Mouse (Mus musculus) mouse embryonic stem cell (cell line): Measurements from ENCODE around the gene Trim38.
"Not testable (repeated sequence)": the region's sequence is repeated elsewhere in the genome, so short reads cannot be mapped to it uniquely, and the experiment has no call there.

Experiments
- in situ Hi-C, 2 experiments: fragments of 300-500 bp; cut with MboI; formaldehyde crosslinking; loops; 1 replicate in 1 of 2; 3 replicates in 1 of 2; pipeline ENCODE4 v1.14.3; 2019 to 2020; ENCODE audit warnings: low sequenced_read_pairs in 2 of 2, low pct_unique_long_range_greater_than_20kb in 1 of 2, mixed read lengths in 1 of 2; ENCODE audit not compliant: unreplicated experiment in 1 of 2

Trim38 gene

DNA sequence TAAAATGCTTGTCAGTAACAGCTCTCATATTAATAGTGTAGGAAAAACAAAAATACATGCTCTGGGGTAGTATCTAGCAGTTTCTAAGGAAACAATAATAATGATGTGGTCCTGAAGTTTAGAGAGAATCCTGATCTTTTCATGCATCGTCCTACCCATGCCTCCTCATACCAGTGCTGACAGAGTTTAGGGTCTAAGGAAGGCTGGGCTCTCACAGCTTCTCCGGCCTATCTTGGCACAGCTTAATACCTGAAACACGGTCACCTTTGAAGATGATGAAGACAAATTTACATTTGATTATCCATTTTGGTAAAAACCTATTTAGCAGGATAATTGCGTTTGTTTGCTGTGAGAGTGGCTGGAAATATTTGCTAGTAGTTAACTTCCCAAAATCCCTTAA is 25.8 kb upstream of the Trim38 start:
- in situ Hi-C loops: loop anchor here in 1 of 2 experiments (10.0 to 25.0 kb wide), 2 partner anchors 169 to 1707 kb away; partner anchors contain the start of genes Hist1h2ad, Hist1h2ae, Hist1h2ag and Hist1h2ah

DNA sequence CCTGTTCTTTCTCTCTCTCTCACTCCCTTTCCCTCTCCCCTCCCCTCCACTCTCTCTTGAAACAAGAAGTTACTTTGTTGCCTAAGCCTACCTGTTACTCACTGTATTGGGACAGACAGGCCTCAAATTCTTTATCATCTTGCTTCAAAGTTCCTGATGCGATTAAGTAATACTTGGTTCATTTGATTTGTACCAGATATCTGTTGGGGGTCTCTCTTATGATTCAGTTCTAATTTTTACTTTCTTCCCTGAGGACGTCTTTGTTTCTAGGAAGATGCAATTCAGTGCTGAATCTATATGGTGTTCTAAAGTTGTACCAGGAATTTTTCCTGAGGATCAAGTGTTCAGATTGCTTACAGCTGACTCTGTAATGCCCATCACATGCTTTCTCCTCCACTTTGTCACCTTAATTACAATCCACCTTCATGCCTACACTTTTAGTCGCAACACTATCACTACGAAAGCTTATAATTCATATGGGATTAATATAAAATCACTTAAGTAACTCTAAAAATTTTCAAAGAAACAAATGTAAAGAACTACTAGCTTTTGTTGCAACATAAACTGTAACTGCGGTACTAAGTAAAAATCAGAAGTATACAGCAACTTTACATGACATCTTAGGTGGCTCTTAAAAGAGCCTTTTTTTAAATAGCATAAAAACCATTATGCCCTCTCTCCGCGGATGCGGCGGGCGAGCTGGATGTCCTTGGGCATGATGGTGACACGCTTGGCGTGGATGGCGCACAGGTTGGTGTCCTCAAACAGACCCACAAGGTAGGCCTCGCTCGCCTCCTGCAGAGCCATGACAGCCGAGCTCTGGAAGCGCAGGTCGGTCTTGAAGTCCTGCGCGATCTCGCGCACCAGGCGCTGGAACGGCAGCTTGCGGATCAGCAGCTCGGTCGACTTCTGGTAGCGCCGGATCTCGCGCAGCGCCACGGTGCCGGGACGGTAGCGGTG is 25.0 kb upstream of the Trim38 start:
- in situ Hi-C loops: loop anchor here in 1 of 2 experiments (10.0 to 25.0 kb wide), 2 partner anchors 170 to 1707 kb away; partner anchors contain the start of genes Hist1h2ad, Hist1h2ae, Hist1h2ag and Hist1h2ah

DNA sequence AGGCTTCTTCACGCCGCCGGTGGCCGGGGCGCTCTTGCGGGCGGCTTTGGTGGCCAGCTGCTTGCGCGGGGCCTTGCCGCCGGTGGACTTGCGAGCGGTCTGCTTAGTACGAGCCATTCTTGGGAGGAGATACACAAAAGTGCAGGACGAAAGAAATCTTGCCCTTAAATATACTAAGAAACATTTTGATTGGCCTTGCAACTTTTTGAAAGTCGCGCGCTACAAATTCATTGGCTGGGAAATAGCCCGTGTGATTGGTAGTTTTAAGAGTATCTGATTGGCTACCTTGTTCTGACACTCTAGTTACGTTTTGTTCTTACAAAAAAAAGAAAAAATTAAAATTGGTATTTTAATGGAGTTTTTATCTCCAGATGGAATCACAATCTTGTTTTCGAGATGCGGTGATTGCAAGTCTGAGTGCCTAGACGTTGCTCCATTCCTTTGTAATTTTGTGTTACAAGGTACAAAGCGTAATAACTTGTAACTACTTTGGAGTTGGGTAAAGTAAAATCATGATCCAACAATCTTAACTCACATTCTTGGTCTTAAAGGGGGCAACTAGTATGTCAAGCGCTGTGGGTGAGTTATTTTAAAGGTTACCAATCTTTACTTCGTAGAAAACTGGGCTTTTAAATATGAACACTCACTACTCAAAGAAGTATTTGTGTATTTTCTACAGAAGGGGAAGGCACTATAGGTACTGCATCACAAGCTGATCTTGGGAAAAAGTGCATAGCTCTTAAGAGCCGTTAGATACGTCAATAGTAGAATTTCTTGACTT is 24.1 kb upstream of the Trim38 start, which contains the start of gene Hist1h3c:
Hist1h3c (minus strand) TSS at position 222 of the 781 bp plus-strand sequence.
- in situ Hi-C loops: loop anchor here in 1 of 2 experiments (10.0 to 25.0 kb wide), 2 partner anchors 171 to 1708 kb away; partner anchors contain the start of genes Hist1h2ad, Hist1h2ae, Hist1h2ag and Hist1h2ah

DNA sequence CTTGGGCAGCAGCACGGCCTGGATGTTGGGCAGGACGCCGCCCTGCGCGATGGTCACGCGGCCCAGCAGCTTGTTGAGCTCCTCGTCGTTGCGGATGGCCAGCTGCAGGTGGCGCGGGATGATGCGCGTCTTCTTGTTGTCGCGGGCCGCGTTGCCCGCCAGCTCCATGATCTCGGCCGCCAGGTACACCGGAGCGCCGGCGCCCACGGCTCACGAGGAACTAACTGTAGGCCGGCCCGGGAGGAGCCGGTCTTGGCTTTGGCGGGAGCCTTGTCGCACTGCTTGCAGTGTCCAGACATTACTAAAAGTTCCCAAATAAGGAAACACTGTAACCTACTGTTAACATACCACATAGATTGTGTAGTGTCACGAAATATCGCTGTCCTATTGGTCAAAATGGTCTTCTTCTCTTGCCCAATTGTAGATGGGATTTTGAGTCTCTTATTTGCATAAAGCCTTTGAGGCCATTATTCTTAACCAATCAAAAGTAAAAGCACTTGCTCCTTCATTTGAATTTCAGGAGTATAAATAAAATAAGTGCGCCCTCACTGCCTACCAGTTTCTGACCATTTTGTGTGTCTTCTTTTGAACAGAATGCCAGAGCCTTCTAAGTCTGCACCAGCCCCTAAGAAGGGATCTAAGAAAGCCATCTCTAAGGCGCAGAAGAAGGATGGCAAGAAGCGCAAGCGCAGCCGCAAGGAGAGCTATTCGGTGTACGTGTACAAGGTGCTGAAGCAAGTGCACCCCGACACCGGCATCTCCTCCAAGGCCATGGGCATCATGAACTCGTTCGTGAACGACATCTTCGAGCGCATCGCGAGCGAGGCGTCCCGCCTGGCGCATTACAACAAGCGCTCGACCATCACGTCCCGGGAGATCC is 23.3 kb upstream of the Trim38 start, which contains the start of gene Hist1h2bb:
Hist1h2bb (plus strand) TSS at position 534 of the 880 bp plus-strand sequence.
- in situ Hi-C loops: loop anchor here in 1 of 2 experiments (10.0 to 25.0 kb wide), 2 partner anchors 172 to 1709 kb away; partner anchors contain the start of genes Hist1h2ad, Hist1h2ae, Hist1h2ag and Hist1h2ah

DNA sequence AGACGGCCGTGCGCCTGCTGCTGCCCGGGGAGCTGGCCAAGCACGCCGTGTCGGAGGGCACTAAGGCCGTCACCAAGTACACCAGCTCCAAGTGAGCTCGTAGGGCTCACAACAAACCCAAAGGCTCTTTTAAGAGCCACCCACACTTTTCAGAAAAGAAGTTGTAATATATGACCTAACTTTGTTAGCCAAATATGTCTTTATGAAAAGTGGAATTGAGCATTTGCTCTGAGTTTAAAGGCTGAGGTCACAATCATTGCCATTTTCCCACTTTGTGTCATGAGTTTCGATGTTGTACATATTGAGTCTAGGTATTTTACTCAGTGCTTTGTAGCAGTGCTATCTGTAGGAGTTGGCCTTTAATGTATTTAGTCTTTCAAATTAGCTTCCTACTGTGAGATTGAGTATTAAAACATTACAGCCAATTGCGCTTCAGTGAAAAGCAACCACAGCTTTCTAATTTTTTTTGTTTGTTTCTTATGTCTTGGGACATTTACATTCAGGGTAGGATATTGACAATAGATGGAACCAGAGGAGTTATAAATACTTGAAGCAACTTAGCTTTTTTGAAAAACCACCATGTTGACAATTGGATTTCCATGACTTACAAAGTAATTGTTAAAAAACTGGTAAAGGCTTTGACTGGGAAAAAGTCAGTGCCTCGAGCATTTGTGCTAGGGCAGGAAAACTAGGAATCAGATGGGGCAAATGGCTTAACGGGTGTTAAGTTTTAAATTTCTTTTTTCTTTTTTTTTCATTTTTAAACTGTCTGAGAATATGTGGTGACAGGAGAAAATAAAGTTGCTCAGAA is 22.4 kb upstream of the Trim38 start:
- in situ Hi-C loops: loop anchor here in 1 of 2 experiments (10.0 to 25.0 kb wide), 2 partner anchors 172 to 1710 kb away; partner anchors contain the start of genes Hist1h2ad, Hist1h2ae, Hist1h2ag and Hist1h2ah

DNA sequence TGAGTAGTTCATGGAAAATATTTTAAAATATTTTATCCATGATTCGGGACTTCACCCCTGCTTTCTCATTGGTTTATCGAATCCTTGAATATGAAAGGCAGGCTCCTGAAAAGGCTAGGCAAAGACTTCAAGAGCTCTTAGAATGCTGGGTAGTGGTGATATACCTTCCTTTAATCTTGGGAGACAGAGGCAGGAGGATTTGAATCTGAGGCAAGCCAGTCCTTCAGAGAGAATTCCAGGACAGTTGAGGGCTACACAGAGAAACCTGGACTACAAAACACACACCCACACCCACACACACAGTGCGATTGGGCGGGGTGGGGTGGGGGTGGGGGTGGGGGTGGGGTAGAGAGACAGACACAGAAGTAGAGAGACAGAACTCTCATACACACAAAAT is 21.8 kb upstream of the Trim38 start:
- in situ Hi-C loops: loop anchor here in 1 of 2 experiments (10.0 to 25.0 kb wide), 2 partner anchors 173 to 1711 kb away; partner anchors contain the start of genes Hist1h2ad, Hist1h2ae, Hist1h2ag and Hist1h2ah

DNA sequence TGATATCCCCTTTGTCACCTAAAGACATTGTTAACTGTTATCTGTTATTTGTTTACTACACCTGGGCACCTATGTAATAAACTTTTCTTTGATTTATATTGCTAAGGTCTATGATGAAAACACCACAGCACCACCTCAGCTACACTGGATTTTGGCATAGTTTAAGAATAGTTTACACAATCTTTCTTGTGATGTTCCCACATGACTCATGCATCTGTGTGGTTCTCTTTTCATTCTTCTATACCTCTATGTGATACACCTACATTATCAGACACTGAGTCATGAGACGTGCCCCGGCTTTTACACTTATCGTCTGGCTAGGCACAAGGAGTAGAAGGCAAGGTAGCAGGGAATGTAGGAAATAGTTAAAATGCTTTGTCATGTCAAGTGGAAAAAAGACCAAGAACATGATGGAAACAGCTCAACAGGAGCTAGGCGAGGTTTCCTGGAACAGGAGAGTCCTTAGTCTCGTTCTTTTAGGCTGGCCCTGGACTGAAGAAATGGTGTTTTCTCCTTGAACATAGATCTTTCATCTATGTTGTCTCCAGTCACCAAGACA is 20.1 kb upstream of the Trim38 start:
- in situ Hi-C loops: loop anchor here in 1 of 2 experiments (10.0 to 25.0 kb wide), 2 partner anchors 175 to 1712 kb away; partner anchors contain the start of genes Hist1h2ad, Hist1h2ae, Hist1h2ag and Hist1h2ah

DNA sequence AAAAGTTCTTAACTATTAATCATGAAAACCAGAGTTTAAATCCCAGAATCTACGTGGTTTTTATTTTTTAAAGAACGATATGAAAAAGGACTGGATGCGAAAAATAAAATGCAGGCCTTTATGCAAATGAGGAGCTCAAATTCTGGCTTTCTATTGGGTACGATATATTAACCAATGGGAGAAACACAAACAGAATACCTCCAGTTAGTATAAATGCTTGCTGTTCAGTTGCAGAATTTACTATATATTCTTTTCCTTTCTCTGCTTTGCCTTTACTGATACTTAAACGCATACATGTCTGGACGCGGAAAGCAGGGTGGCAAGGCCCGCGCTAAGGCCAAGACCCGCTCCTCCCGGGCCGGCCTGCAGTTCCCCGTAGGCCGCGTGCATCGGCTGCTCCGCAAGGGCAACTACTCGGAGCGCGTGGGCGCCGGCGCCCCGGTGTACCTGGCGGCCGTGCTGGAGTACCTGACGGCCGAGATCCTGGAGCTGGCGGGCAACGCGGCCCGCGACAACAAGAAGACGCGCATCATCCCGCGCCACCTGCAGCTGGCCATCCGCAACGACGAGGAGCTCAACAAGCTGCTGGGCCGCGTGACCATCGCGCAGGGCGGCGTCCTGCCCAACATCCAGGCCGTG is 18.8 kb upstream of the Trim38 start, which contains the start of gene Hist1h2ab:
Hist1h2ab (plus strand) TSS at position 288 of the 639 bp plus-strand sequence.
- in situ Hi-C loops: not testable (repeated sequence)

DNA sequence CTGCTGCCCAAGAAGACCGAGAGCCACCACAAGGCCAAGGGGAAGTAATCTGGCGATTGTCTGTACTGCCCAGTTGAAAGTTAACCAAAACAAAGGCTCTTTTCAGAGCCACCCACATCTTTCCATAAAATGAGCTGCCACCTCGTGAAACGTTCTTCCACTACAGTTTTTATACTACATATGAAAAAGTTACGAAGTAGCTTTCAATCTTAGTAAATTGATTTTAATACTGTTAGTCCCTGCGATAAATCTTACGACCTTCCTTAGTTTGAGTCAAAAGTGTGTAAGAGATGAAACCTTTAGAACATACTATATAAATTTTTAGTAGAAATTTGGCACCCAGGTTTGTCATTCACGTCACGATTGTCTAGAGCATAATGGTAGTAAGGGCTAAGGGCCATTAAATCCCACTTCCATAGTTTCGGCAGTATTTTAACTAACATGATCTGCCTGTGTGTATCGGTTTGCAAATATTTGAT is 18.2 kb upstream of the Trim38 start:
- in situ Hi-C loops: no loop called here

DNA sequence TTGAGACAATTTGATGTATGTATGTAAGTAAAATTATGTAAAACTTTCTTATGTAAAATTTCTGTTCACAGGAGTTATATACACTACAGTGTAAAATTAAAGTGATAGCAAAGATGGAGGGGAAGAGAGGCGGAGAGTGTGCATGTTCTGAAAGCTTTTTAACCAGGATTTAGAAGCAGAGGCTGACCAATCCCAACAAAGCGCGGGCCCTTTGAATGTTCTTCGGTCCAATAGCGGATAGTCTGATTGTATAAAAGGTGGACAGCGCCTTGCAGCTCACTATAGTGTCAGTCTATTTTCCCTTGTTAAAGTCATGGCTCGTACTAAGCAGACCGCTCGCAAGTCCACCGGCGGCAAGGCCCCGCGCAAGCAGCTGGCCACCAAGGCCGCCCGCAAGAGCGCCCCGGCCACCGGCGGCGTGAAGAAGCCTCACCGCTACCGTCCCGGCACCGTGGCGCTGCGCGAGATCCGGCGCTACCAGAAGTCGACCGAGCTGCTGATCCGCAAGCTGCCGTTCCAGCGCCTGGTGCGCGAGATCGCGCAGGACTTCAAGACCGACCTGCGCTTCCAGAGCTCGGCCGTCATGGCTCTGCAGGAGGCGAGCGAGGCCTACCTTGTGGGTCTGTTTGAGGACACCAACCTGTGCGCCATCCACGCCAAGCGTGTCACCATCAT is 17.5 kb upstream of the Trim38 start, which contains the start of gene Hist1h3b:
Hist1h3b (plus strand) TSS at position 201 of the 675 bp plus-strand sequence.
- in situ Hi-C loops: not testable (repeated sequence)

DNA sequence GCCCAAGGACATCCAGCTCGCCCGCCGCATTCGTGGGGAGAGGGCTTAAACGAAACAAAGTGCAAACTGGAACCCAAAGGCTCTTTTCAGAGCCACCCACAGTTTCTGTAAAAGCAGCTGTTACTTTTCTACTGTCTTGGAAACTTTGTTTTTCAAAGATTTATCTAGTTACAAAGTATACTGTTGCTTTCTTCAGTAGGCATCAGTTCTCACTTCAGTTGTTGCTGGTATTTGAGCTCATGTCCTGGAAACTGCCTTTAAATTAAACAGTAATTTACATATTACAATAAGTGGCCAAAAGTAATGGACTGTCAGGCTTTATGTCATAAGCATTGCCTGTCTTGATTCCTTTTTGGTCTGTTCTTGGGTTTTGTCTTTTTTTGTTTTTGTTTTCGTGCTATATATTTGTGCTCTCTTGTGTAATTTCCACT is 17.0 kb upstream of the Trim38 start:
- in situ Hi-C loops: no loop called here

DNA sequence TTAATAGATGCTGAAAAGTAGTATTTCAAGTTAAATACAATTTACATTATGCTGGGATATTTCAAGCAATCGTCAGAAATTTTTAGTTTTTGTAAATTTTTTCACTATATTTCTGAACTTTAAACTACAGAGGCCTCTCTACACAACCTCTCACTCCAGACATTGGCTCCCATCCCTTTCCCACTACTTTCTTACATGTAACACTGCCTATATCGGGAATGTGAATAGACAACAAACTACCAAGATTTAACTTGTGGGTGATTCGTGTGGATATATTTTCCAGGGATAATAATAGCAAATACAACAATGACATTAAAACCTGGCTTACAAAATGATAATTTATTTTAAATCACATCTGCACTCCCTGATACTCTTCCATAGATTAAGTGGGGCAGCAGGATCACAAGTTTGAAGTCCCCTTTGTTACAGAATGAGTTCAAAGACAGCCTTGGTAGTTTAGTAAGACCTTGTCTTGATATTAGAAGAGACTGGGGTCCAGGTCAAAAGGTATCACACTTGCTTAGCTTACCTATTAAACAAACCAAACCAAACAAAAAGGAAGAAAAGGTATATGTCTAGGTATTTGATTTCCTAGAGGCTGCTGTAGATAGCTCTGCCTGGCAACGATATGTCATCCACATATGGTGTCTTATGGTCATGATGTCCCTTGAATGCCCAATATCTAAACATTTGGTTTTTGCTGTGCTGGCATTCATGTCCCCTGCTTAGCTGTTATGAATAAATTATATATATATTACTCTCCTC is 16.2 kb upstream of the Trim38 start:
- in situ Hi-C loops: no loop called here

DNA sequence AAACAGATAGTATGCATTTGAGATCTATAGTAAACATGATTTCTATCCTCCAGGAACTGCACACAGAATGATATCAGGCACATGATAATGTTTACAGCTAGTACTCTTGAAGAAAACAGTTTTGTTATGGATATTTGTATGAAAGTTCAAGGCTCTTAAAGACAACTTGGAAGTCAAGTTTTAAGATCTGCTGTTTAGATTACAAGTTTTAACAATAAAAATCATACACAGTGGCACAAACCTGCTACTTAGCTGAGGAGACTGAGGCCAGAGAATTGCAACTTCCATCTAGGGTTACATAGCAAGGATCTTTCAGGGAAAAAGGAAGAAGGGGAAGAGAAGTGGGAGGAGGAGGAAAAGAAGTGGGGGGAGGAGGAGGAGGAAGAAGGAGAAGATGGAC is 14.7 kb upstream of the Trim38 start:
- in situ Hi-C loops: no loop called here

DNA sequence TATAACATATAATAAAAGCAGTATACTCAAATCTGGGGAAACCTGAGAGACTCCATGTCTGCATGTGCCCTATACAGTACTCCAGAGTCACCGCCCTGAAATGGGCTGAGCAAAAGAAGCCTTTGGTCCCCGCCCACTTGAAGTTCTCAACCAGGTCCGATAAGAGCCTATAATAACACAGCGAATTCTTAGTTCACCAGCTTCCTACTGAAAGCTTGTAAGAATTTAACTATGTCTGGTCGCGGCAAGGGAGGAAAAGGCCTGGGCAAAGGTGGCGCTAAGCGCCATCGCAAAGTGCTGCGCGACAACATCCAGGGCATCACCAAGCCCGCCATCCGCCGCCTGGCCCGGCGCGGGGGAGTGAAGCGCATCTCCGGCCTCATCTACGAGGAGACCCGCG is 12.9 kb upstream of the Trim38 start, which contains the start of gene Hist1h4b:
Hist1h4b (plus strand) TSS at position 224 of the 400 bp plus-strand sequence.
- in situ Hi-C loops: no loop called here
